Mouse (Mus musculus): ENCODE results near the gene Dlg2.

- no peak for TF ChIP-seq GATA1 (IDR thresholded peaks at IDR 0.05; ENCODE audit: borderline replicate concordance, low read length)
- TF ChIP-seq FLI1 (IDR thresholded peaks at IDR 0.05; ENCODE audit: low read length): no peak
Measured at GRCm38 (mm10) chr7:92323710-92324109, 1847.2 kb downstream of the Dlg2 start.
